Mouse (Mus musculus): ENCODE measurements around the gene Snd1. TPM values are rescaled to one million over a fixed set of nuclear protein-coding genes. Genes with fewer than 3 reads are reported as not detected.
"Not testable (repeated sequence)": the region's sequence is repeated elsewhere in the genome, so short reads cannot be mapped to it uniquely, and the experiment has no call there.

Snd1 gene
- polyA plus RNA-seq, 1 experiment from 2014 or later, result 120 TPM

DNA sequence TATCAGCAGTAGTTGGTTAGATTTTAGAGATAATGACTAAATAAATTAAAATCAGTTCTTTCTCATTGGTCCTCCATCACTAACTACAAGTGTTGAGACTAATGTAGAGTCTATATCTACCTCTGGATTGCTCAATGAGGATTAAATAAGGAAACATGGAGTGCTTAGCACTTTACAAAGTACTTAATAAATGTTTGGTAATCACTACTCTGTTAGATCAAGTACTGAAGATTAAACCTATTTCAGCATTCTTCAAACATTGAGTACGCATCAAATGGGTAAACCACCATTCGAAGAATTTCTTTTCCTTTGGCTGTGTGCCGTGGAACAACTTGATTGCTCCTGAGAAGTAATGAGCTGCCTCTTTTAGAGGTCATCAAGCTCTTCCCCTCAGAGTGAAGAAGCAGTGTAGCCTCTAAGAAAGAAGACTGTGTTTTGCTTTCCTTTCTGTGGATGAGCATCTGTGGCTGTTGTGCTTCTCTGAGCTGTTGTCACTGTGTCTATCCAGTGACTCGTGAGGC is 40.0 kb downstream of the Snd1 start:
- no peaks in the 10 kb centered on the region for H3K27me3 ChIP-seq (ENCODE audit: control insufficient read depth, insufficient read depth, low read length)

GRCm38 (mm10) chr6:28516618-28517017 is 41.7 kb downstream of the Snd1 start:
- no peak for ATAC-seq (ENCODE audit: insufficient number of reproducible peaks, low FRiP score, low TSS enrichment, low read depth)
- no peak for DNase-seq (ENCODE audit: low spot score)
- no peak overlapping the region for H3K27ac ChIP-seq (replicated peaks; ENCODE audit: low read depth, low read length)
- H3K9me3 ChIP-seq (ENCODE audit: control insufficient read depth, low read length), result no peaks in the 10 kb centered on the region
- 73% methylated on average over 2 of the region's 2 CpGs for WGBS
- no peak overlapping the region for H3K9ac ChIP-seq (ENCODE audit: low read length)
- H3K36me3 ChIP-seq (ENCODE audit: control insufficient read depth, insufficient read depth, low read length), result peaks cover 8% of the 10 kb centered on the region; the same call in 1 of the 2 replicates
- H3K4me2 ChIP-seq (ENCODE audit: low read depth, severe bottlenecking), result no peak overlapping the region
- H3K4me3 ChIP-seq (ENCODE audit: low read depth, low read length), result no peak overlapping the region
- no peaks in the 10 kb centered on the region for H3K4me1 ChIP-seq (ENCODE audit: control insufficient read depth, insufficient read depth, low read length)
- H3K27me3 ChIP-seq (ENCODE audit: control insufficient read depth, insufficient read depth, low read length), result no peaks in the 10 kb centered on the region

More for the DNA sequence above, 40.0 kb downstream of the Snd1 start:
- Histone ChIP-seq H3K27ac (replicated peaks; ENCODE audit: low read depth, low read length) (no peak overlapping the region), H3K4me1 (ENCODE audit: control insufficient read depth, insufficient read depth, low read length) (no peaks in the 10 kb centered on the region), H3K9ac (ENCODE audit: low read length) (no peak overlapping the region), H3K4me2 (ENCODE audit: low read depth, severe bottlenecking) (no peak overlapping the region), H3K9me3 (ENCODE audit: control insufficient read depth, low read length) (no peaks in the 10 kb centered on the region), H3K36me3 (ENCODE audit: control insufficient read depth, insufficient read depth, low read length) (peaks cover 6% of the 10 kb centered on the region; the same call in 1 of the 2 replicates), H3K4me3 (ENCODE audit: low read depth, low read length) (no peak overlapping the region)
- ATAC-seq (ENCODE audit: insufficient number of reproducible peaks, low FRiP score, low TSS enrichment, low read depth), result no peak
- 93% methylated on average over 4 of the region's 4 CpGs for WGBS
- no peak for DNase-seq (ENCODE audit: low spot score)

DNA sequence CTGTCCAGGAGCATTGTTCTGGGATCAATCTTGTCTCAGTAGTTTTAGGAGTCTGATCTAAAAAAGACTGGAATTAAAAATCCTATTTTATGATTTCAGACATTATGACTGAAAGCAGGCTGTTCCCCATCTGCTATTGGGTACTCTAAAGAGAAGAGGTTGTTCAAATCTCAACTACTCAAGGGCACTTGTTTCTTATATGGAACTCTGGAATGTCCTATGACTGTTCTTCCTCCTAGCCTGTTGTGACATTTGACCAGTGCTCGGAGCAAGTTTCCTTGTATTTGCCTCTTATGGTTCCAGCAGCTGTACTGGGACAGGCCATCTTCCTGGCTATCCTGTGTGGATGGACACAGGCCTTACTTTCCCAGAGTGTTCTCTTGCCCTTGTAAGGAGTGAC is 42.1 kb downstream of the Snd1 start:
- Histone ChIP-seq H3K27me3 (ENCODE audit: control insufficient read depth, insufficient read depth, low read length) (no peaks in the 10 kb centered on the region), H3K4me3 (ENCODE audit: low read depth, low read length) (no peak overlapping the region), H3K9me3 (ENCODE audit: control insufficient read depth, low read length) (no peaks in the 10 kb centered on the region), H3K27ac (replicated peaks; ENCODE audit: low read depth, low read length) (no peak overlapping the region), H3K9ac (ENCODE audit: low read length) (no peak overlapping the region), H3K36me3 (ENCODE audit: control insufficient read depth, insufficient read depth, low read length) (peaks cover 8% of the 10 kb centered on the region), H3K4me2 (ENCODE audit: low read depth, severe bottlenecking) (no peak overlapping the region), H3K4me1 (ENCODE audit: control insufficient read depth, insufficient read depth, low read length) (no peaks in the 10 kb centered on the region)
- ATAC-seq (ENCODE audit: insufficient number of reproducible peaks, low FRiP score, low TSS enrichment, low read depth) (no peak), DNase-seq (ENCODE audit: low spot score) (no peak)
- WGBS, result 96% methylated on average over 1 of the region's 1 CpGs

- Histone ChIP-seq H3K36me3 (ENCODE audit: control insufficient read depth, insufficient read depth, low read length) (peaks cover 6% of the 10 kb centered on the region), H3K9ac (ENCODE audit: low read length) (no peak overlapping the region), H3K4me1 (ENCODE audit: control insufficient read depth, insufficient read depth, low read length) (no peaks in the 10 kb centered on the region), H3K4me2 (ENCODE audit: low read depth, severe bottlenecking) (no peak overlapping the region), H3K27ac (replicated peaks; ENCODE audit: low read depth, low read length) (no peak overlapping the region), H3K9me3 (ENCODE audit: control insufficient read depth, low read length) (no peaks in the 10 kb centered on the region), H3K27me3 (ENCODE audit: control insufficient read depth, insufficient read depth, low read length) (no peaks in the 10 kb centered on the region), H3K4me3 (ENCODE audit: low read depth, low read length) (no peak overlapping the region)
- no peak for DNase-seq (ENCODE audit: low spot score)
- 78% methylated on average over 8 of the region's 8 CpGs for WGBS
- ATAC-seq (ENCODE audit: insufficient number of reproducible peaks, low FRiP score, low TSS enrichment, low read depth), result no peak
These were observed 44.5 kb downstream of the Snd1 start for GRCm38 (mm10) chr6:28519426-28519825.

GRCm38 (mm10) chr6:28520787-28521186 is 45.8 kb downstream of the Snd1 start:
- not testable (repeated sequence) for ATAC-seq (ENCODE audit: insufficient number of reproducible peaks, low FRiP score, low TSS enrichment, low read depth); H3K4me2 ChIP-seq (ENCODE audit: low read depth, severe bottlenecking); H3K36me3 ChIP-seq (ENCODE audit: control insufficient read depth, insufficient read depth, low read length); DNase-seq (ENCODE audit: low spot score); H3K27ac ChIP-seq (replicated peaks; ENCODE audit: low read depth, low read length); H3K27me3 ChIP-seq (ENCODE audit: control insufficient read depth, insufficient read depth, low read length); H3K4me1 ChIP-seq (ENCODE audit: control insufficient read depth, insufficient read depth, low read length); H3K9me3 ChIP-seq (ENCODE audit: control insufficient read depth, low read length); H3K4me3 ChIP-seq (ENCODE audit: low read depth, low read length); H3K9ac ChIP-seq (ENCODE audit: low read length)
- 95% methylated on average over 5 of the region's 5 CpGs for WGBS

DNA sequence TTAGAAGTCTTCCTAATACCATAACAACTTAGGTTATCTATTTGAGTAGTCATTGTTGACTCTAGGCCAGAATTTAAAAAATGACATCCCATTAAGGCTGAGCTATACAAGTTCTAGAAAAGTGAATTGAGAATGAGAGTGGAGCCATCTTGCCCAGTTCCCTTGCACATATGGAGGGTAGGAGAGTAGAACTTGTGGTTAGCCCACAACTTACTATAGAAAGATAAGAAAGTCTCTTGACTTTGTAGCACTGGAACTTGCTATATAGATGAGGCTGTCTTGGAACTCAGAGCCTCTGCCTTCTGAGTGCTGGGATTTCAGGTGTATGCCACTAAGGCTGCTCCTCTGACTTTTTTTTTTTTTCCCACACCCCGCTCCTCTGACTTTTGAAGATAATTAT is 46.5 kb downstream of the Snd1 start:
- no peak for ATAC-seq (ENCODE audit: insufficient number of reproducible peaks, low FRiP score, low TSS enrichment, low read depth)
- Histone ChIP-seq H3K27ac (replicated peaks; ENCODE audit: low read depth, low read length) (no peak overlapping the region), H3K27me3 (ENCODE audit: control insufficient read depth, insufficient read depth, low read length) (no peaks in the 10 kb centered on the region), H3K9me3 (ENCODE audit: control insufficient read depth, low read length) (no peaks in the 10 kb centered on the region), H3K4me1 (ENCODE audit: control insufficient read depth, insufficient read depth, low read length) (no peaks in the 10 kb centered on the region), H3K36me3 (ENCODE audit: control insufficient read depth, insufficient read depth, low read length) (peaks cover 6% of the 10 kb centered on the region), H3K4me2 (ENCODE audit: low read depth, severe bottlenecking) (no peak overlapping the region), H3K4me3 (ENCODE audit: low read depth, low read length) (no peak overlapping the region), H3K9ac (ENCODE audit: low read length) (no peak overlapping the region)
- no peak for DNase-seq (ENCODE audit: low spot score)
- 100% methylated on average over 1 of the region's 1 CpGs for WGBS

DNA sequence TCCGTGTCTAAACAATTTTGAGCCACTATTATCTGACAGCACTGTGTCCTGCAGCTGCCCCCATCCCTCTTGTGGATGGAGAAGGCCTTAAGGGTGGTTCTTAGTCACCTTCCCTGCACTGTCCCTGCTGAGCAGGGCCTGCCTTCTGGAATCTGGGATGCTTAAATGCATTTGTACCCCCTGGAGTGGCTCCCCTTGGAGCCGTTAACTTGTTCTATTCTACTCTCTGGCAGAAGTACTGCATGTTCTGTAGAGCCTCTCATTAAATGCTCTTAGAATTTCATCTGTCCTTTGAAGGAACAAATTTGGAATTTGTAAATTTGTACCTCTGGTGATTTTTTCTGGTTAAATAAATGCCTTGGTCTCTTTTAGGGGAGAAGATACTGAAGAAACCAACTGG is 50.6 kb downstream of the Snd1 start:
- no peak overlapping the region for H3K4me3 ChIP-seq (ENCODE audit: low read depth, low read length)
- WGBS, result 77% methylated on average over 2 of the region's 2 CpGs
- DNase-seq (ENCODE audit: low spot score) (no peak), ATAC-seq (ENCODE audit: insufficient number of reproducible peaks, low FRiP score, low TSS enrichment, low read depth) (no peak)
- H3K36me3 ChIP-seq (ENCODE audit: control insufficient read depth, insufficient read depth, low read length), result peaks cover 8% of the 10 kb centered on the region
- no peaks in the 10 kb centered on the region for H3K9me3 ChIP-seq (ENCODE audit: control insufficient read depth, low read length)
- no peak overlapping the region for H3K9ac ChIP-seq (ENCODE audit: low read length)
- no peak overlapping the region for H3K27ac ChIP-seq (replicated peaks; ENCODE audit: low read depth, low read length)
- no peaks in the 10 kb centered on the region for H3K4me1 ChIP-seq (ENCODE audit: control insufficient read depth, insufficient read depth, low read length)
- no peak overlapping the region for H3K4me2 ChIP-seq (ENCODE audit: low read depth, severe bottlenecking)
- H3K27me3 ChIP-seq (ENCODE audit: control insufficient read depth, insufficient read depth, low read length), result no peaks in the 10 kb centered on the region

- no peaks in the 10 kb centered on the region for H3K9me3 ChIP-seq (ENCODE audit: control insufficient read depth, low read length)
- H3K4me1 ChIP-seq (ENCODE audit: control insufficient read depth, insufficient read depth, low read length), result no peaks in the 10 kb centered on the region
- no peak overlapping the region for H3K27ac ChIP-seq (replicated peaks; ENCODE audit: low read depth, low read length)
- H3K36me3 ChIP-seq (ENCODE audit: control insufficient read depth, insufficient read depth, low read length), result peaks cover 6% of the 10 kb centered on the region; the same call in 1 of the 2 replicates
- H3K4me2 ChIP-seq (ENCODE audit: low read depth, severe bottlenecking), result no peak overlapping the region
- DNase-seq (ENCODE audit: low spot score) (no peak), ATAC-seq (ENCODE audit: insufficient number of reproducible peaks, low FRiP score, low TSS enrichment, low read depth) (no peak)
- H3K4me3 ChIP-seq (ENCODE audit: low read depth, low read length), result no peak overlapping the region
- no peak overlapping the region for H3K9ac ChIP-seq (ENCODE audit: low read length)
- 94% methylated on average over 10 of the region's 10 CpGs for WGBS
- no peaks in the 10 kb centered on the region for H3K27me3 ChIP-seq (ENCODE audit: control insufficient read depth, insufficient read depth, low read length)
These were observed 52.5 kb downstream of the Snd1 start for GRCm38 (mm10) chr6:28527459-28527858.

DNA sequence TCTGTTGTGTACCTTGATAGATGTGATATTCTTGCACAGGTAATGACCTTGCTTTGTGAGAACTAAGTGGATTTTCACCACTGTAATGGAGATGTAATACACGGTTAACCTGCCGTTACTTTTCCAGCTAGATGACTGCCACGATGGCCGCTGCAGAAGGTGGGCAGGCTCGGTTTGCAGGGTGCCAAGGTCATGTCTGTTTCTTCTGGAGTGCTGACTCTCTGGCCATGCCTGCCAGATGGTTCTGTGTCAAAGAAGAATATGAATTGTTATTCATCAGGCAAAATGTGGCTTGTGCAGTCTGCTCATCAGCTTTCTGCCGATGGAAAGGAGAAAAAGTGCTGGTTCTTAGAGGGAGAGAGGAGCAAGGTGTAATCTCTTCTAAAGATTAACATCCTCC is 53.3 kb downstream of the Snd1 start:
- H3K4me3 ChIP-seq (ENCODE audit: low read depth, low read length), result no peak overlapping the region
- peaks cover 6% of the 10 kb centered on the region; the same call in 1 of the 2 replicates for H3K36me3 ChIP-seq (ENCODE audit: control insufficient read depth, insufficient read depth, low read length)
- no peaks in the 10 kb centered on the region for H3K27me3 ChIP-seq (ENCODE audit: control insufficient read depth, insufficient read depth, low read length)
- DNase-seq (ENCODE audit: low spot score) (no peak), ATAC-seq (ENCODE audit: insufficient number of reproducible peaks, low FRiP score, low TSS enrichment, low read depth) (no peak)
- no peak overlapping the region for H3K27ac ChIP-seq (replicated peaks; ENCODE audit: low read depth, low read length)
- no peaks in the 10 kb centered on the region for H3K9me3 ChIP-seq (ENCODE audit: control insufficient read depth, low read length)
- no peaks in the 10 kb centered on the region for H3K4me1 ChIP-seq (ENCODE audit: control insufficient read depth, insufficient read depth, low read length)
- 95% methylated on average over 6 of the region's 6 CpGs for WGBS
- no peak overlapping the region for H3K9ac ChIP-seq (ENCODE audit: low read length)
- no peak overlapping the region for H3K4me2 ChIP-seq (ENCODE audit: low read depth, severe bottlenecking)
